ENCODE assay signal across 12 mouse cellular contexts in genomic region chr6:124720904-124721303, GRCm38 (mm10). TPM values are rescaled to one million over a fixed set of nuclear protein-coding genes. Genes with fewer than 3 reads are reported as not detected.
DNase-seq lines count a peak whose midpoint lies in the region; ATAC-seq and TF ChIP-seq lines count a peak whose summit lies in the region.
"Had no signal": no experiment of that assay in that cellular context is flagged by ENCODE, and none has a peak within 500 bp of the region (broad histone marks: within the 10 kb centered on the region; RNA-seq: fewer than 3 reads in every experiment).

No protein-coding gene starts in this region.

- no peak overlapping the region for H3K9ac ChIP-seq in midbrain, embryonic 11.5 days (ENCODE audit: low read length)
- no peak overlapping the region for H3K9ac ChIP-seq in midbrain, embryonic 14.5 days (replicated peaks; ENCODE audit: low read length)
- no peak overlapping the region for H3K9ac ChIP-seq in liver, embryonic 14.5 days (replicated peaks)

- peaks cover 35% of the 10 kb centered on the region for H3K4me1 ChIP-seq in heart, embryonic 10.5 days
- no peaks in the 10 kb centered on the region for H3K4me1 ChIP-seq in midbrain, embryonic 11.5 days (ENCODE audit: control insufficient read depth, insufficient read depth, low read length)
- no peaks in the 10 kb centered on the region for H3K4me1 ChIP-seq in midbrain, embryonic 14.5 days (ENCODE audit: control insufficient read depth, insufficient read depth, low read length)
- peaks cover 21 to 22% of the 10 kb centered on the region in 2 experiments for H3K4me1 ChIP-seq in liver, embryonic 14.5 days (replicated peaks; ENCODE audit: control insufficient read depth in 2 of 2, insufficient read depth in 2 of 2, low read length in 1 of 2)

- peak overlapping the region; percentile 10; the same call in 1 of the 2 replicates for H3K27ac ChIP-seq in heart, embryonic 10.5 days
- no peak overlapping the region for H3K27ac ChIP-seq in midbrain, embryonic 11.5 days (ENCODE audit: low read depth, low read length)
- no peak overlapping the region for H3K27ac ChIP-seq in midbrain, embryonic 14.5 days (replicated peaks; ENCODE audit: low read depth, low read length)
- peak overlapping the region; percentile 15; the same call in 1 of the 2 replicates for H3K27ac ChIP-seq in liver, embryonic 14.5 days

- TF ChIP-seq EP300 in liver, embryonic 14.5 days (IDR thresholded peaks at IDR 0.05; ENCODE audit: low read depth): no peak

- H3K9me3 ChIP-seq in heart, embryonic 10.5 days: no peaks in the 10 kb centered on the region
- no peaks in the 10 kb centered on the region for H3K9me3 ChIP-seq in midbrain, embryonic 11.5 days (ENCODE audit: control insufficient read depth, low read length)
- H3K9me3 ChIP-seq in midbrain, embryonic 14.5 days (ENCODE audit: control insufficient read depth, low read length): no peaks in the 10 kb centered on the region
- H3K9me3 ChIP-seq in liver, embryonic 14.5 days (ENCODE audit: control insufficient read depth, low read length): no peaks in the 10 kb centered on the region

- 75% methylated on average over 11 of the region's 11 CpGs for WGBS in heart, embryonic 10.5 days
- WGBS in midbrain, embryonic 11.5 days: 74% methylated on average over 11 of the region's 11 CpGs
- 71% methylated on average over 11 of the region's 11 CpGs for WGBS in midbrain, embryonic 14.5 days
- WGBS in liver, embryonic 14.5 days (ENCODE audit: insufficient replicate concordance): 68% methylated on average over 11 of the region's 11 CpGs

- no peak for ATAC-seq in midbrain, embryonic 11.5 days (ENCODE audit: low FRiP score)
- no peak for ATAC-seq in midbrain, embryonic 14.5 days (ENCODE audit: low FRiP score, low TSS enrichment)
- no peak for ATAC-seq in liver, embryonic 14.5 days (ENCODE audit: insufficient read depth)

- H3K4me3 ChIP-seq in heart, embryonic 10.5 days: no peak overlapping the region
- H3K4me3 ChIP-seq in midbrain, embryonic 11.5 days (ENCODE audit: low read depth, low read length): no peak overlapping the region
- H3K4me3 ChIP-seq in midbrain, embryonic 14.5 days (replicated peaks; ENCODE audit: low read depth, low read length): no peak overlapping the region
- H3K4me3 ChIP-seq in liver, embryonic 14.5 days (ENCODE audit: insufficient read depth in 1 of 2, low read depth in 2 of 2, low read length in 2 of 2): no peak overlapping the region
- H3K4me3 ChIP-seq: erythroblast, embryonic 14.5 days had no signal

- H3K27me3 ChIP-seq in heart, embryonic 10.5 days (ENCODE audit: insufficient read depth, poor library complexity, severe bottlenecking): no peaks in the 10 kb centered on the region
- H3K27me3 ChIP-seq in midbrain, embryonic 11.5 days (ENCODE audit: control insufficient read depth, insufficient read depth, low read length): no peaks in the 10 kb centered on the region
- no peaks in the 10 kb centered on the region for H3K27me3 ChIP-seq in midbrain, embryonic 14.5 days (ENCODE audit: control insufficient read depth, insufficient read depth, low read length)
- H3K27me3 ChIP-seq in liver, embryonic 14.5 days (ENCODE audit: control insufficient read depth, insufficient read depth, low read length): no peaks in the 10 kb centered on the region

- TF ChIP-seq CTCF in liver, embryonic 14.5 days (IDR thresholded peaks at IDR 0.05; ENCODE audit: low read depth): no peak

- DNase-seq in heart, embryonic 10.5 days (ENCODE audit: low spot score): no peak
- DNase-seq in heart, postnatal 25 days (ENCODE audit: low spot score): no peak
- DNase-seq in midbrain, embryonic 11.5 days (ENCODE audit: low spot score, missing footprints): peak; percentile 51
- no peak for DNase-seq in midbrain, embryonic 14.5 days
- DNase-seq in liver, embryonic 14.5 days (ENCODE audit: low read depth in 3 of 3, low spot score in 3 of 3): no peak
- DNase-seq in thymus, postnatal 0 days (ENCODE audit: low spot score): peak; percentile 73
- DNase-seq in frontal cortex, postnatal 25 days (ENCODE audit: low spot score in 2 of 2): no peak
- DNase-seq in layer of hippocampus, adult 18-20 months (ENCODE audit: low spot score in 2 of 2): no peak
- DNase-seq: kidney, adult 11 months had no signal

- H3K36me3 ChIP-seq in heart, embryonic 10.5 days: peaks cover 21% of the 10 kb centered on the region
- peaks cover 4% of the 10 kb centered on the region; the same call in 1 of the 2 replicates for H3K36me3 ChIP-seq in midbrain, embryonic 11.5 days (ENCODE audit: control insufficient read depth, insufficient read depth, low read length)
- H3K36me3 ChIP-seq in midbrain, embryonic 14.5 days (ENCODE audit: control insufficient read depth, insufficient read depth, low read length): peaks cover 20% of the 10 kb centered on the region
- peaks cover 8% of the 10 kb centered on the region for H3K36me3 ChIP-seq in liver, embryonic 14.5 days (replicated peaks; ENCODE audit: control insufficient read depth, insufficient read depth, low read depth)

- intact Hi-C loops in heart, postnatal 25 days (cut with DNase I): no loop called here

- H3K4me2 ChIP-seq in midbrain, embryonic 11.5 days: no peak overlapping the region
- H3K4me2 ChIP-seq in midbrain, embryonic 14.5 days (ENCODE audit: low read length): no peak overlapping the region
- no peak overlapping the region for H3K4me2 ChIP-seq in liver, embryonic 14.5 days (ENCODE audit: low read depth)

RNA-seq across cellular contexts. Expression of gene Phb2, which starts 8.8 kb away (rescaled TPM):
- 438 and 483 TPM in 2 replicates for polyA plus RNA-seq in heart, embryonic 10.5 days (2016; fragmentation: Nextera tagmentation; extraction: Ambion mirVana)
- 100 to 1,000 TPM; 322 to 323 TPM for total RNA-seq in heart, postnatal 25 days (2021)
- 343 and 353 TPM in 2 replicates for polyA plus RNA-seq in midbrain, embryonic 11.5 days (2014; fragmentation: Nextera tagmentation; extraction: Ambion mirVana)
- polyA plus RNA-seq in midbrain, embryonic 14.5 days (2014; fragmentation: Nextera tagmentation; extraction: Ambion mirVana): 249 and 250 TPM in 2 replicates
- polyA plus RNA-seq in liver, embryonic 14.5 days (2012; rRNA removed): 101 and 124 TPM in 2 replicates
- polyA plus RNA-seq in liver, embryonic 14.5 days (2014; fragmentation: Nextera tagmentation; extraction: Ambion mirVana): 210 and 240 TPM in 2 replicates
- polyA plus RNA-seq in thymus, postnatal 0 days (2015; fragmentation: Nextera tagmentation; extraction: Ambion mirVana): 321 and 329 TPM in 2 replicates
- 100 to 1,000 TPM; 115 to 123 TPM for total RNA-seq in layer of hippocampus, adult 18-20 months (2021)

RNA-seq across cellular contexts. Expression of gene Emg1, which starts 8.9 kb away (rescaled TPM):
- 162 and 216 TPM in 2 replicates for polyA plus RNA-seq in heart, embryonic 10.5 days (2016; fragmentation: Nextera tagmentation; extraction: Ambion mirVana)
- total RNA-seq in heart, postnatal 25 days (2021): 10 to 100 TPM; 72.5 to 75.1 TPM
- polyA plus RNA-seq in midbrain, embryonic 11.5 days (2014; fragmentation: Nextera tagmentation; extraction: Ambion mirVana): 215 and 219 TPM in 2 replicates
- polyA plus RNA-seq in midbrain, embryonic 14.5 days (2014; fragmentation: Nextera tagmentation; extraction: Ambion mirVana): 111 and 120 TPM in 2 replicates
- 91.1 and 103 TPM in 2 replicates for polyA plus RNA-seq in liver, embryonic 14.5 days (2012; rRNA removed)
- 147 and 162 TPM in 2 replicates for polyA plus RNA-seq in liver, embryonic 14.5 days (2014; fragmentation: Nextera tagmentation; extraction: Ambion mirVana)
- polyA plus RNA-seq in thymus, postnatal 0 days (2015; fragmentation: Nextera tagmentation; extraction: Ambion mirVana): 368 and 388 TPM in 2 replicates
- 10 to 100 TPM; 52.6 to 58.2 TPM for total RNA-seq in layer of hippocampus, adult 18-20 months (2021)

RNA-seq across cellular contexts. Expression of gene Ptpn6, which starts 17.6 kb away (rescaled TPM):
- 5.9 and 8.6 TPM in 2 replicates for polyA plus RNA-seq in heart, embryonic 10.5 days (2016; fragmentation: Nextera tagmentation; extraction: Ambion mirVana)
- total RNA-seq in heart, postnatal 25 days (2021): 1 to 10 TPM; 4.7 TPM
- polyA plus RNA-seq in midbrain, embryonic 11.5 days (2014; fragmentation: Nextera tagmentation; extraction: Ambion mirVana): 5.1 and 6.3 TPM in 2 replicates
- polyA plus RNA-seq in midbrain, embryonic 14.5 days (2014; fragmentation: Nextera tagmentation; extraction: Ambion mirVana): 2.1 and 5.6 TPM in 2 replicates
- polyA plus RNA-seq in liver, embryonic 14.5 days (2012; rRNA removed): 14.3 and 17.9 TPM in 2 replicates
- 26.6 and 28.4 TPM in 2 replicates for polyA plus RNA-seq in liver, embryonic 14.5 days (2014; fragmentation: Nextera tagmentation; extraction: Ambion mirVana)
- polyA plus RNA-seq in thymus, postnatal 0 days (2015; fragmentation: Nextera tagmentation; extraction: Ambion mirVana): 157 and 167 TPM in 2 replicates
- 1 to 10 TPM; 4.1 to 4.6 TPM for total RNA-seq in layer of hippocampus, adult 18-20 months (2021)

RNA-seq across cellular contexts. Expression of gene Grcc10, which starts 20.3 kb away (rescaled TPM):
- polyA plus RNA-seq in heart, embryonic 10.5 days (2016; fragmentation: Nextera tagmentation; extraction: Ambion mirVana): 297 and 301 TPM in 2 replicates
- total RNA-seq in heart, postnatal 25 days (2021): 100 to 1,000 TPM; 274 to 277 TPM
- 532 and 550 TPM in 2 replicates for polyA plus RNA-seq in midbrain, embryonic 11.5 days (2014; fragmentation: Nextera tagmentation; extraction: Ambion mirVana)
- 689 and 844 TPM in 2 replicates for polyA plus RNA-seq in midbrain, embryonic 14.5 days (2014; fragmentation: Nextera tagmentation; extraction: Ambion mirVana)
- polyA plus RNA-seq in liver, embryonic 14.5 days (2012; rRNA removed): 27.9 and 50.2 TPM in 2 replicates
- polyA plus RNA-seq in liver, embryonic 14.5 days (2014; fragmentation: Nextera tagmentation; extraction: Ambion mirVana): 74.0 and 80.0 TPM in 2 replicates
- 541 and 549 TPM in 2 replicates for polyA plus RNA-seq in thymus, postnatal 0 days (2015; fragmentation: Nextera tagmentation; extraction: Ambion mirVana)
- total RNA-seq in layer of hippocampus, adult 18-20 months (2021): 100 to 1,000 TPM; 358 to 368 TPM

RNA-seq across cellular contexts. Expression of gene Gm45234, which starts 34.9 kb away (rescaled TPM):
- polyA plus RNA-seq in heart, embryonic 10.5 days (2016; fragmentation: Nextera tagmentation; extraction: Ambion mirVana): not detected in 2 replicates
- total RNA-seq in heart, postnatal 25 days (2021): 1 to 10 TPM in 1 of 2 experiments, not detected in 1; 3.8 TPM
- polyA plus RNA-seq in midbrain, embryonic 11.5 days (2014; fragmentation: Nextera tagmentation; extraction: Ambion mirVana): not detected in 2 replicates
- not detected in 2 replicates for polyA plus RNA-seq in midbrain, embryonic 14.5 days (2014; fragmentation: Nextera tagmentation; extraction: Ambion mirVana)
- 0.37 TPM in 1 of 2 replicates, not detected in the other for polyA plus RNA-seq in liver, embryonic 14.5 days (2012; rRNA removed)
- polyA plus RNA-seq in liver, embryonic 14.5 days (2014; fragmentation: Nextera tagmentation; extraction: Ambion mirVana): not detected in 2 replicates
- not detected in 2 replicates for polyA plus RNA-seq in thymus, postnatal 0 days (2015; fragmentation: Nextera tagmentation; extraction: Ambion mirVana)
- total RNA-seq in layer of hippocampus, adult 18-20 months (2021): not detected
- total RNA-seq: left cerebral cortex, adult 8-10 months had no signal
- polyA plus RNA-seq: gonadal fat pad, adult 2 months had no signal

Comparison
In these comparisons a context has a peak if more than half of its experiments do, and no peak if none do; other contexts are left out.
1. DNase-seq: peak in midbrain, embryonic 11.5 days (single experiment) and thymus, postnatal 0 days (single experiment); none in heart, embryonic 10.5 days (single experiment), heart, postnatal 25 days (single experiment), midbrain, embryonic 14.5 days (single experiment), liver, embryonic 14.5 days (0 of 3), frontal cortex, postnatal 25 days (0 of 2) and layer of hippocampus, adult 18-20 months (0 of 2).
2. H3K27ac ChIP-seq: peak in heart, embryonic 10.5 days (single experiment) and liver, embryonic 14.5 days (single experiment); none in midbrain, embryonic 11.5 days (single experiment) and midbrain, embryonic 14.5 days (single experiment).